Mouse (Mus musculus) myocyte (in vitro differentiated cells): Measurements from ENCODE around the gene Prrc2b.

Experiments
- CEBPB ChIP-seq: IDR thresholded peaks from 2 replicates; pipeline ENCODE4 v1.6.1; 2011; ENCODE audit warnings: mild to moderate bottlenecking, moderate library complexity; ENCODE audit not compliant: poor library complexity, insufficient read depth, severe bottlenecking
- E2F4 ChIP-seq: IDR thresholded peaks from one replicate; pipeline ENCODE4 v1.6.1; 2011; ENCODE audit warnings: mild to moderate bottlenecking, control low read depth, moderate library complexity; ENCODE audit not compliant: insufficient read depth
- MAX ChIP-seq: IDR thresholded peaks from one replicate; pipeline ENCODE4 v1.6.1; 2011; ENCODE audit warnings: low read depth, mild to moderate bottlenecking, control low read depth
- MYOD1 ChIP-seq, 3 experiments: IDR thresholded peaks; one replicate each; pipeline ENCODE4 v1.6.1; 2011; ENCODE audit warnings: control low read depth in 2 of 3, low read depth in 2 of 3, mild to moderate bottlenecking in 2 of 3, moderate library complexity in 1 of 3; ENCODE audit not compliant: insufficient read length in 2 of 3, control insufficient read depth in 1 of 3
- MYOG ChIP-seq, 3 experiments: IDR thresholded peaks; one replicate each; pipeline ENCODE4 v1.6.1; 2011; ENCODE audit warnings: control low read depth in 2 of 3, low read depth in 2 of 3, mild to moderate bottlenecking in 2 of 3; ENCODE audit not compliant: insufficient read length in 2 of 3, control insufficient read depth in 1 of 3, insufficient read depth in 1 of 3
- POLR2A ChIP-seq: IDR thresholded peaks from one replicate; pipeline ENCODE4 v1.6.1; 2011; ENCODE audit warnings: low read depth, mild to moderate bottlenecking, control low read depth, moderate library complexity; ENCODE audit not compliant: insufficient read length
- POLR2AphosphoS2 ChIP-seq: IDR thresholded peaks from one replicate; pipeline ENCODE4 v1.6.1; 2011; ENCODE audit warnings: low read depth, control low read depth; ENCODE audit not compliant: insufficient read length
- SRF ChIP-seq: IDR thresholded peaks from one replicate; pipeline ENCODE4 v1.6.1; 2011; ENCODE audit warnings: low read depth; ENCODE audit not compliant: control insufficient read depth, insufficient read length
- TCF12 ChIP-seq: IDR thresholded peaks from one replicate; pipeline ENCODE4 v1.6.1; 2011; ENCODE audit warnings: mild to moderate bottlenecking, control low read depth; ENCODE audit not compliant: poor library complexity, insufficient read depth, severe bottlenecking
- USF1 ChIP-seq: IDR thresholded peaks from one replicate; pipeline ENCODE4 v1.6.1; 2011; ENCODE audit warnings: low read depth, mild to moderate bottlenecking, control low read depth, moderate library complexity

- TF ChIP-seq POLR2A (no peak), USF1 (no peak), CEBPB (no peak), MYOD1 (IDR thresholded peaks at IDR 0.05; ENCODE audit: control insufficient read depth in 1 of 3, insufficient read length in 2 of 3, low read depth in 2 of 3) (no peak), MAX (no peak), TCF12 (no peak), SRF (no peak), MYOG (IDR thresholded peaks at IDR 0.05; ENCODE audit: control insufficient read depth in 1 of 3, insufficient read depth in 1 of 3, insufficient read length in 2 of 3, low read depth in 2 of 3) (no peak), E2F4 (no peak), POLR2AphosphoS2 (no peak)
Observed at GRCm38 (mm10) chr2:32260635-32261034, 109.8 kb downstream of the Prrc2b start.
